Mouse (Mus musculus) adrenal gland, postnatal 36 days (tissue): ENCODE data around the gene 1110012L19Rik. TPM values are rescaled to one million over a fixed set of nuclear protein-coding genes. Genes with fewer than 3 reads are reported as not detected.
A peak's percentile ranks its signal among the peaks of the same experiment; 100 is the strongest.
"Not testable (repeated sequence)": the region's sequence is repeated elsewhere in the genome, so short reads cannot be mapped to it uniquely, and the experiment has no call there.

Source experiments
- DNase-seq, 2 experiments: peaks; one replicate each; pipeline ENCODE4 v3.0.0; 2021; ENCODE audit warnings: mixed read lengths in 1 of 2
- long read RNA-seq, 2 experiments: library from polyadenylated mRNA; stranded (forward); transcript quantifications; one replicate each; pipeline ENCODE4 v2.0.0; 2021; ENCODE audit warnings: borderline sequencing depth in 2 of 2
- total RNA-seq, 2 experiments: library from RNA; stranded (reverse); gene quantifications; 2 replicates each; pipeline ENCODE4 v1.2.3; 2021

The 1110012L19Rik gene
- total RNA-seq: 10 to 100 TPM; 16.7 to 19.9 TPM
- long read RNA-seq, experiment 1, transcript 1110012L19Rik-201 (3 exons, 1,094 nt): major isoform, 31 of 32 reads
- long read RNA-seq, experiment 1, partial matches to known transcripts: 1 of 32 reads
- long read RNA-seq, experiment 1, other reads (novel, unspliced or antisense): 0 of 32 reads
- long read RNA-seq, experiment 2, transcript 1110012L19Rik-201 (3 exons, 1,094 nt): major isoform, 14 of 14 reads
- long read RNA-seq, experiment 2, partial matches to known transcripts: 0 of 14 reads
- long read RNA-seq, experiment 2, other reads (novel, unspliced or antisense): 0 of 14 reads

- DNase-seq: peak; percentile 72
These were observed at the start of gene 1110012L19Rik for GRCm38 (mm10) chrX:70385276-70385961. TSS of gene 1110012L19Rik (plus strand) at chrX:70385877.

GRCm38 (mm10) chrX:70362985-70363384 lies 22.7 kb upstream of the 1110012L19Rik start:
- no peak for DNase-seq

- DNase-seq: no peak
These were observed 22.2 kb upstream of the 1110012L19Rik start for GRCm38 (mm10) chrX:70363446-70363845.

GRCm38 (mm10) chrX:70364202-70364601 lies 21.5 kb upstream of the 1110012L19Rik start:
- no peak for DNase-seq

GRCm38 (mm10) chrX:70364661-70365613 lies 20.7 kb upstream of the 1110012L19Rik start, which contains the start of gene Ids:
TSS of gene Ids (minus strand) at chrX:70365084.
- DNase-seq: peak; percentile 90 to 92

- not testable (repeated sequence) for DNase-seq
These were observed 15.9 kb upstream of the 1110012L19Rik start for GRCm38 (mm10) chrX:70369758-70370157.

- DNase-seq: not testable (repeated sequence)
These were observed 11.1 kb upstream of the 1110012L19Rik start for GRCm38 (mm10) chrX:70374469-70375110.

GRCm38 (mm10) chrX:70384917-70385275 lies 781 bp upstream of the 1110012L19Rik start:
- no peak for DNase-seq

- peak in 1 of 2 experiments; percentile 15 for DNase-seq
These were observed 280 bp downstream of the 1110012L19Rik start for GRCm38 (mm10) chrX:70385962-70386351.

- not testable (repeated sequence) for DNase-seq
These were observed 7.0 kb downstream of the 1110012L19Rik start for GRCm38 (mm10) chrX:70392636-70393035.

GRCm38 (mm10) chrX:70425473-70425872 lies 39.8 kb downstream of the 1110012L19Rik start:
- DNase-seq: not testable (repeated sequence)

Other genes starting within 250 kb of the 1110012L19Rik start
- gene Ids, start 20.8 kb upstream of the 1110012L19Rik start, total RNA-seq: 10 to 100 TPM; 31.1 to 38.0 TPM
- gene Tmem185a, start 91.3 kb downstream of the 1110012L19Rik start, total RNA-seq: 10 to 100 TPM; 41.3 to 82.5 TPM